Mouse (Mus musculus) G1E (cell line): ENCODE data around the gene Ankfn1.

ENCODE experiments used
- CTCF ChIP-seq: IDR thresholded peaks from 2 replicates; pipeline ENCODE4 v1.5.1; 2012; ENCODE audit warnings: low read depth, low read length, inconsistent platforms, mixed read lengths
- GATA1 ChIP-seq: IDR thresholded peaks from 2 replicates; pipeline ENCODE4 v1.6.1; 2012; ENCODE audit warnings: borderline replicate concordance, low read length, inconsistent platforms, mixed read lengths
- GATA2 ChIP-seq: IDR thresholded peaks from 2 replicates; pipeline ENCODE4 v1.6.1; 2012; ENCODE audit warnings: low read depth, low read length, inconsistent platforms, borderline replicate concordance
- POLR2AphosphoS5 ChIP-seq: IDR thresholded peaks from 2 replicates; pipeline ENCODE4 v1.6.1; 2012; ENCODE audit warnings: low read depth, low read length, inconsistent platforms; ENCODE audit not compliant: insufficient replicate concordance

DNA sequence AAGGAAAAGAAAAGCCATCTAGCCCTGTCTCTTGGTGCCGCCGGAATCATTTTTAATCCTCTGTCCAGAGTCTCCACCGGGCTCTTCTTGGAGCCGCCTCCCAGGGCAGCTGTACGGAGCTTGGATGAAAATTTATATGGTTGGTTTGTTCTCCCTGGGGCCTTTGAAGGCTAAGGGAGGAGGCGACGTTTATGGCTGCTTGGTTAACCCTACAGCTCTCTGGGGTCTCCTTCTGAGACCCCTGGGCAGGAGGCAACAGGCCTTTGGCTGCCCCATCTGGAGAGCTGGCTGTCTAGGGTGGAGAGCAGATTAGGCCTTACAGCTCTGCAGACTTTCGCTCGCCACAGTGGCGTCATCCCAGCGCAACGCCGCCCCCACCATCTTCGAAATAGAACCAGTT is 406.5 kb downstream of the Ankfn1 start:
- TF ChIP-seq CTCF (no peak), GATA1 (no peak), GATA2 (no peak), POLR2AphosphoS5 (no peak)
